Mouse (Mus musculus) MEL (cell line): Measurements from ENCODE around the gene Gpr89. TPM values are rescaled to one million over a fixed set of nuclear protein-coding genes. Genes with fewer than 3 reads are reported as not detected.

Experiments
- DNase-seq: peaks from one replicate; pipeline ENCODE4 v3.0.0; 2011; ENCODE audit warnings: low read depth, low spot score
- H3K27ac ChIP-seq: 2 replicates; pipeline ENCODE4 v1.5.1; 2012; ENCODE audit warnings: low read depth, mild to moderate bottlenecking, control low read depth, low read length, moderate library complexity; ENCODE audit not compliant: control insufficient read depth
- H3K27me3 ChIP-seq, 2 experiments: fragments of 150-350 bp in 1 of 2; sonication (generic) in 1 of 2; 2 replicates each; pipeline ENCODE4 v1.6.1; 2012; ENCODE audit warnings: low read length in 2 of 2, mild to moderate bottlenecking in 2 of 2, improper control_type of control experiment in 1 of 2, moderate library complexity in 1 of 2; ENCODE audit not compliant: insufficient read depth in 2 of 2, control insufficient read depth in 1 of 2
- H3K36me3 ChIP-seq, 2 experiments: 2 replicates each; pipeline ENCODE4 v1.6.1; 2012 to 2014; ENCODE audit warnings: low read length in 2 of 2, improper control_type of control experiment in 1 of 2, inconsistent platforms in 1 of 2, mild to moderate bottlenecking in 1 of 2; ENCODE audit not compliant: insufficient read depth in 2 of 2, control insufficient read depth in 1 of 2
- H3K4me1 ChIP-seq, 2 experiments: fragments of 150-350 bp in 1 of 2; sonication (generic) in 1 of 2; 2 replicates each; pipeline ENCODE4 v1.6.1; 2012; ENCODE audit warnings: low read length in 2 of 2, improper control_type of control experiment in 1 of 2, mild to moderate bottlenecking in 1 of 2; ENCODE audit not compliant: insufficient read depth in 2 of 2, control insufficient read depth in 1 of 2
- H3K4me3 ChIP-seq, 2 experiments: fragments of 150-350 bp in 1 of 2; sonication (generic) in 1 of 2; 2 replicates each; pipeline ENCODE4 v1.5.1; 2012; ENCODE audit warnings: low read depth in 2 of 2, low read length in 2 of 2, mild to moderate bottlenecking in 2 of 2, moderate library complexity in 2 of 2, control low read depth in 1 of 2, improper control_type of control experiment in 1 of 2; ENCODE audit not compliant: control insufficient read depth in 1 of 2, insufficient read depth in 1 of 2
- H3K79me2 ChIP-seq: 2 replicates; pipeline ENCODE4 v1.6.1; 2012; ENCODE audit warnings: mild to moderate bottlenecking, low read length, moderate library complexity; ENCODE audit not compliant: control insufficient read depth, poor library complexity, insufficient read depth
- H3K9ac ChIP-seq: 2 replicates; pipeline ENCODE4 v1.6.1; 2012; ENCODE audit warnings: low read depth, mild to moderate bottlenecking, control low read depth, low read length, moderate library complexity; ENCODE audit not compliant: control insufficient read depth, poor library complexity, severe bottlenecking
- H3K9me3 ChIP-seq: fragments of 150-350 bp; sonication (generic); replicated peaks from 2 replicates; pipeline ENCODE4 v1.6.1; 2012; ENCODE audit warnings: mild to moderate bottlenecking, low read length, improper control_type of control experiment, moderate library complexity; ENCODE audit not compliant: insufficient read depth
- CHD1 ChIP-seq: IDR thresholded peaks from 2 replicates; pipeline ENCODE4 v1.6.1; 2012; ENCODE audit warnings: low read depth, mild to moderate bottlenecking, inconsistent platforms, low read length, improper control_type of control experiment
- CTCF ChIP-seq, 3 experiments: IDR thresholded peaks in 2 of 3; conservative IDR thresholded peaks in 1 of 3; 2 replicates each; pipeline ENCODE4 v1.5.1; 2011 to 2012; ENCODE audit warnings: low read length in 3 of 3, low read depth in 2 of 3, mild to moderate bottlenecking in 2 of 3, improper control_type of control experiment in 1 of 3, inconsistent platforms in 1 of 3, mixed read lengths in 1 of 3, moderate library complexity in 1 of 3; ENCODE audit not compliant: control insufficient read depth in 1 of 3, insufficient read depth in 1 of 3, poor library complexity in 1 of 3, severe bottlenecking in 1 of 3
- ELF1 ChIP-seq: IDR thresholded peaks from 2 replicates; pipeline ENCODE4 v1.6.1; 2014; ENCODE audit warnings: low read depth, mild to moderate bottlenecking, inconsistent platforms, low read length, improper control_type of control experiment, moderate library complexity
- ETS1 ChIP-seq: IDR thresholded peaks from 2 replicates; pipeline ENCODE4 v1.6.1; 2012; ENCODE audit warnings: low read depth, mild to moderate bottlenecking, inconsistent platforms, low read length, improper control_type of control experiment, moderate library complexity
- HCFC1 ChIP-seq: IDR thresholded peaks from 2 replicates; pipeline ENCODE4 v1.6.1; 2012; ENCODE audit warnings: low read depth, mild to moderate bottlenecking, inconsistent platforms, low read length, improper control_type of control experiment, moderate library complexity
- JUND ChIP-seq: IDR thresholded peaks from 2 replicates; pipeline ENCODE4 v1.6.1; 2011; ENCODE audit warnings: low read depth, mild to moderate bottlenecking, improper control_type of control experiment, low read length
- MAX ChIP-seq: IDR thresholded peaks from 2 replicates; pipeline ENCODE4 v1.6.1; 2011; ENCODE audit warnings: low read length, improper control_type of control experiment
- MAZ ChIP-seq: IDR thresholded peaks from 2 replicates; pipeline ENCODE4 v1.6.1; 2012; ENCODE audit warnings: low read depth, mild to moderate bottlenecking, inconsistent platforms, low read length, improper control_type of control experiment
- MEF2A ChIP-seq: IDR thresholded peaks from 2 replicates; pipeline ENCODE4 v1.6.1; 2014; ENCODE audit warnings: low read depth, mild to moderate bottlenecking, inconsistent platforms, low read length, improper control_type of control experiment; ENCODE audit not compliant: poor library complexity, insufficient replicate concordance, severe bottlenecking; ENCODE audit errors: extremely low read depth
- MYB ChIP-seq: IDR thresholded peaks from 2 replicates; pipeline ENCODE4 v1.6.1; 2011; ENCODE audit warnings: mild to moderate bottlenecking, low read depth, low read length, improper control_type of control experiment
- NRF1 ChIP-seq: IDR thresholded peaks from 2 replicates; pipeline ENCODE4 v1.6.1; 2014; ENCODE audit warnings: low read depth, mild to moderate bottlenecking, inconsistent platforms, low read length, improper control_type of control experiment, moderate library complexity; ENCODE audit not compliant: poor library complexity, insufficient read depth, severe bottlenecking
- POLR2A ChIP-seq, 2 experiments: IDR thresholded peaks; 2 replicates each; pipeline ENCODE4 v1.6.1; 2011 to 2012; ENCODE audit warnings: low read length in 2 of 2, mild to moderate bottlenecking in 2 of 2, control low read depth in 1 of 2, improper control_type of control experiment in 1 of 2, low read depth in 1 of 2, moderate library complexity in 1 of 2; ENCODE audit not compliant: control insufficient read depth in 1 of 2, insufficient read depth in 1 of 2, poor library complexity in 1 of 2
- POLR2AphosphoS2 ChIP-seq: IDR thresholded peaks from 2 replicates; pipeline ENCODE4 v1.6.1; 2011; ENCODE audit warnings: low read length, improper control_type of control experiment
- POLR2AphosphoS5 ChIP-seq: IDR thresholded peaks from 2 replicates; pipeline ENCODE4 v1.6.1; 2012; ENCODE audit warnings: low read depth, borderline replicate concordance, mild to moderate bottlenecking, inconsistent platforms, low read length, moderate library complexity, mixed read lengths
- TAL1 ChIP-seq: IDR thresholded peaks from 2 replicates; pipeline ENCODE4 v1.6.1; 2012; ENCODE audit warnings: mild to moderate bottlenecking, inconsistent platforms, low read length, moderate library complexity, mixed read lengths
- TBP ChIP-seq: IDR thresholded peaks from 2 replicates; pipeline ENCODE4 v1.8.0; 2011; ENCODE audit warnings: low read depth, low read length, improper control_type of control experiment
- TCF12 ChIP-seq: IDR thresholded peaks from 2 replicates; pipeline ENCODE4 v1.6.1; 2014; ENCODE audit warnings: low read depth, mild to moderate bottlenecking, inconsistent platforms, low read length, improper control_type of control experiment, moderate library complexity
- USF2 ChIP-seq, 2 experiments: IDR thresholded peaks; 2 replicates each; pipeline ENCODE4 v1.6.1; 2011 to 2012; ENCODE audit warnings: improper control_type of control experiment in 2 of 2, low read length in 2 of 2, borderline replicate concordance in 1 of 2, inconsistent platforms in 1 of 2, low read depth in 1 of 2, mild to moderate bottlenecking in 1 of 2; ENCODE audit not compliant: insufficient read depth in 1 of 2
- ZNF384 ChIP-seq: IDR thresholded peaks from 2 replicates; pipeline ENCODE4 v1.6.1; 2012; ENCODE audit warnings: low read depth, mild to moderate bottlenecking, inconsistent platforms, low read length, improper control_type of control experiment
- polyA plus RNA-seq, 2 experiments: library from polyadenylated mRNA; stranded (reverse) in 1 of 2; unstranded in 1 of 2; fragments of >175 nt in 1 of 2; fragments of >200 nt in 1 of 2; gene quantifications; 2 replicates each; pipeline versions ENCODE4 v1.2.1 to v1.2.4; 2012; ENCODE audit warnings: low replicate concordance in 2 of 2, low read depth in 1 of 2; ENCODE audit not compliant: insufficient read length in 2 of 2, insufficient read depth in 1 of 2, missing spikeins in 1 of 2
- total RNA-seq: library from RNA; depleted of rRNA; stranded (reverse); fragments of 300-350 nt; gene quantifications from 2 replicates; pipeline ENCODE4 v1.2.3, GENCODE M21; 2012

The Gpr89 gene
- total and polyA plus RNA-seq, 3 experiments = 56.7 to 69.9 TPM; not detected in 1

- Histone ChIP-seq H3K4me3 (no peak overlapping the region), H3K9ac (no peak overlapping the region), H3K79me2 (no peaks in the 10 kb centered on the region), H3K27ac (no peak overlapping the region), H3K4me1 (peaks cover 0 to 4% of the 10 kb centered on the region in 2 experiments; a peak in 2 of 4 replicates), H3K9me3 (no peaks in the 10 kb centered on the region), H3K36me3 (no peaks in the 10 kb centered on the region), H3K27me3 (no peaks in the 10 kb centered on the region)
- TF ChIP-seq ELF1 (no peak), ZNF384 (no peak), ETS1 (0 out of 2 replicates have a peak, but pooled peaks have one; percentile 17), USF2 (IDR thresholded peaks at IDR 0.05; ENCODE audit: borderline replicate concordance in 1 of 2, insufficient read depth in 1 of 2, low read depth in 1 of 2, low read length in 2 of 2) (no peak), TCF12 (0 out of 2 replicates have a peak, but pooled peaks have one; percentile 12), MYB (no peak), MAX (no peak), MEF2A (no peak), TAL1 (peak; percentile 32; the same call in 1 of the 2 replicates), NRF1 (no peak), POLR2AphosphoS5 (no peak), MAZ (no peak), POLR2AphosphoS2 (no peak), POLR2A (IDR thresholded peaks at IDR 0.05; ENCODE audit: control insufficient read depth in 1 of 2, insufficient read depth in 1 of 2, low read depth in 1 of 2, low read length in 2 of 2, poor library complexity in 1 of 2) (no peak)
- DNase-seq = no peak
Measured at GRCm38 (mm10) chr3:96823701-96824100, 81.4 kb downstream of the Gpr89 start.

GRCm38 (mm10) chr3:96821581-96821980 is 83.6 kb downstream of the Gpr89 start:
- no peaks in the 10 kb centered on the region for H3K9me3 ChIP-seq
- no peak overlapping the region for H3K27ac ChIP-seq
- DNase-seq = no peak
- no peak overlapping the region for H3K4me3 ChIP-seq
- H3K27me3 ChIP-seq = peaks cover 0 to 3% of the 10 kb centered on the region in 2 experiments; a peak in 2 of 4 replicates
- H3K9ac ChIP-seq = no peak overlapping the region
- no peaks in the 10 kb centered on the region for H3K79me2 ChIP-seq
- TF ChIP-seq MAX = no peak
- TF ChIP-seq HCFC1 = no peak
- no peak for TF ChIP-seq CTCF (IDR thresholded peaks at IDR 0.05 in 2 of 3, conservative IDR thresholded peaks at IDR 0.05 in 1 of 3; ENCODE audit: control insufficient read depth in 1 of 3, insufficient read depth in 1 of 3, low read depth in 2 of 3, low read length in 3 of 3, poor library complexity in 1 of 3, severe bottlenecking in 1 of 3)
- TF ChIP-seq CHD1 = no peak
- TF ChIP-seq TCF12 = no peak
- TF ChIP-seq JUND = no peak
- no peak for TF ChIP-seq MEF2A
- no peak for TF ChIP-seq TBP
- H3K36me3 ChIP-seq = no peaks in the 10 kb centered on the region
- peaks cover 0 to 4% of the 10 kb centered on the region in 2 experiments; a peak in 2 of 4 replicates for H3K4me1 ChIP-seq
